Mouse (Mus musculus) right cerebral cortex, adult 2 months (tissue): Measurements from ENCODE around the gene Tinagl1.
A peak's percentile ranks its signal among the peaks of the same experiment; 100 is the strongest.

Source experiments
- DNase-seq, 2 experiments: peaks; one replicate each; pipeline ENCODE4 v3.0.0; 2021 to 2022; ENCODE audit warnings: low spot score in 2 of 2

The Tinagl1 gene

DNA sequence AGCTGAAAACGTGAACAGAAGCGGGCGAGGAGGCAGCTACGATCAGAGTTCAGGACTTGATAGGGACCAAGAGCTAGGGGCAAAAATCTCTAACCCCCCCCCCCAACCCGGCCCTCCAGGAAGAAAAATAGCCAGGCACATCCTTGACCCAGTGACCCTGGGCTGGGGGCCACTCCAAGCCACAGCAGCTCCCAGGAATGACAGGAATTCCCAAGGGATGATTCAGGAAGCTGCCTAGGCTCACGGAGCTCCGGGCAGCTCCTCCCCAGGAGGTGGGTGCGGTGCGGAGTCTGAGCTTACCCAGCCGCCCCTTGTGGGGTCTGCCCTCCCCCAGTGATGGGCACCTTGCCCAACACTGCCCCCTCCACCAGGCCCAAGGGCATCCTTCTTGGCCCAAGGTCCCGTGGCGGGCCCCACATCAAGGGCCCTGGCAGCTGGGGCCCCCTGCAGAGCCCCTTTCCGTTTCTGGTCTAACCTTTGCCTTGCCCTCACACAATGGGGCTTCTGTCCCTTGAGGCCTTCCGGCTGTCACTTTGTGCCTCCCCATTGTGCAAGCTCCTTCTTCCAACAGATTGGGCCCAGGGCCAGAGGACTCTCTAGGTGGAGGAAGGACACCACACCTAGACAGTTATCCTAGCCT, at the start of gene Tinagl1:
Tinagl1 (minus strand) TSS at position 51 of the 640 bp plus-strand sequence.
- no peak for DNase-seq

DNA sequence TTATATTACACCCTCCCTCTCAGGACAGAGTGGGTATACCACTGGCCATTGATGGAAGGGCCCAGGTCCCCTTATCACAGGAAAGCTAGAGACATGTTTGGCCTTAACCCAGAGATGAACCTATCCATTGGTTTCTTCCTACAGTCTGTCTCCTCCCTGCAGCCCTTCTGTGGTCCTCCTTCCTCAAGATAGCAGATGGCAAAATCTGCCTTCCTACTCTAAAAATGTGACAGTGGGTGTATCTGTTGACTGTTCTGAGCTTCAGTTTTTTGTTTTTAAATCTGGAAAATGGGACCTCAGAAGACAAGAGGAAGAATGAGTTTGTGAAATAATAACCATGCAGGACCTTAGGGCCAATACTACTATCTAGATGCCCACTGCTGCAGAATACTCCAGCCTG, 49.1 kb upstream of the Tinagl1 start:
- DNase-seq: no peak

GRCm38 (mm10) chr4:130222179-130222578, 47.3 kb upstream of the Tinagl1 start, which contains the start of gene Gm853:
TSS of gene Gm853 (minus strand) at chr4:130222401.
- no peak for DNase-seq

DNA sequence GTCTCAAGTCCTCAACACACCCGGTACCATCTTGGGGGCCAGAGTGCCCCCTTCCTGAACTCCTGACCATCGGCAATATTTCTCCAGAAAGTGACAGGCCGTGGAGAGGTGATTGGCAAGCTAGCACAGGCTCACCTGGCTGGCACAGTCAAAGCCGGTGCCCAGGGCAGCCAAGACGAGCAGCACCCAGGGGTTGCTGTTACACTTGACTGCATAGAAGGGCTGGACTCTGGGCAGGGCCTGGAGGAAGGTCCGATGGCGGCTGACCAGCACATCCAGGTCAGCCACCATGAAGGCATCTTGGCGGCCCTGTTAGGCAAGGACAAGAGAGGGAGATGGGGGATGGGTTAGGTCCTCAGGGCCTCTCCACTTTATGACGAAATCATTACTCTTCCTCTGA, 45.3 kb upstream of the Tinagl1 start:
- no peak for DNase-seq

DNA sequence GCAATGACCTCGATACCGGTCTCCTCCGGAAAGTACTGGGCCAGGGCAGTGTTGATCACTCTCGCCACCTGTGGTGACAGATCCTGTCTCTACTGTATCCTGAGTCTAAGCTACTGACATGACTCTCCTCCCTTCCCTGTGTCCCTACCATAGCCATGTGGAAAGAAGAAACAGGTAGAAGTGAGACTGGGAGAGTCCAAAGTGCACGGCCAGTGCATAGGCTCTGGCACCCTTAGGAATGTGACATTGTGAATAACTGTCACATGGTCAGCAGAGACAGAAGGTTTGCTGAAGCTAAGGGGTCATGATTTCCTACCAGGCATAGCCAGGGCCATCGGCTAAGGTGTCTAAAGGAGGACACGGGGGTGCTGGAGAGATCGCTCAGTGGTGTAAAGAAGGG, 40.5 kb upstream of the Tinagl1 start:
- DNase-seq: no peak

DNA sequence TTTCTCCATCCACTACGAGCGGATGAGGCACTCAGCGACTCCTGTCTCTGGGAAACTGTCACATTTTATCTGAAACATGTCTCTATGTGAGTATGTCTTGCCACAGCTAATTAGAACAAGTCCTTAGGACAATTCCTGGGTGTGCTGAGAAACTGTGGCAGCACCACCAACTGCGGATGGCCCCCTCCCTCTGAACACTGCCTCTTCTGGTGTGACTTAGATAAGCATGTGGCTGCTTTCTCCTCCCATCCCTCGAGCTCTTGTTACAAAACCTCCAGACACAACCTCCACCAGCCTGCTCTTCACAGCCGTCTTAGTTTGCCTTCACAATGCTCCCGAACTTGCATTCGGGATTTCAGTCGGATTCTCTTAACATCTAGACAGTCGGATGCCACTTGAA, 38.9 kb upstream of the Tinagl1 start:
- DNase-seq: no peak

DNA sequence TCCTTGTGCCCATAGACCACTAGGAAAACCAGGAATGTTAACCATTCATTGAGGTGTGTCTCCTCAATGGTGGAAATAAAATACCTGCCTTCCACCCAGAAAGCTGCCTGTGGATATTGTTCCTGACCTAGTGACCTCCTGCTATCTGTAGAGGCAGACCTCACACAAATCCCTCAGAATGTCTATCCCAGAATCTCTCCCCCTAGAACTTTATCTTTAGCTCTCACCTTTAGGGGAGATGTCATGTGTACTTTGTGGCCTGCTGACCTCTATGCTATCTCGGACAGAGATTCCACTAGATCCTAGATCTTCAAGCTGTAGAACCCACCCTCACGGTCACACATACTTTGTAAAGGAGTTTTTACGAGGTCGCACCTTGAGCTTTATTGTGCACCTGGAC, 38.3 kb upstream of the Tinagl1 start:
- no peak for DNase-seq

DNA sequence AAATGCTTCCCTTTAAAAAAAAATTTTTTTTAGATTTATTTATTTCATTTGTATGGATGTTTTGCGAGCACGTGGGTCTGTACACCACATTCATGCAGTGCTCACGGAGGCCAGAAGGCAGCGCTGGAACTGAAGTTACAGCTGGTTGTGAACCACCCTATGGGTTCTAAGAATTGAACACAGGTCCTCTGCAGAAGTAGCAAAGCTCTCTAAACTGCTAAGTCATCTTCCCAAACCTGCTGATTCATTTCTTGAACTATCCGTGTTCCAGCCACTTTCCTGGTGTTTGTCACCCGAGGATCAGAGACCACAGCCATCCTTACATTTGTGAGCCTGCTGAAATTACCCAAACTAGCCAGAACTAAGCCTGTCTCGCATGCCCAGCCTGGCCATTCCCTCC, 37.5 kb upstream of the Tinagl1 start:
- DNase-seq: no peak

- DNase-seq: no peak
Observed at GRCm38 (mm10) chr4:130211870-130212269, 36.9 kb upstream of the Tinagl1 start.

DNA sequence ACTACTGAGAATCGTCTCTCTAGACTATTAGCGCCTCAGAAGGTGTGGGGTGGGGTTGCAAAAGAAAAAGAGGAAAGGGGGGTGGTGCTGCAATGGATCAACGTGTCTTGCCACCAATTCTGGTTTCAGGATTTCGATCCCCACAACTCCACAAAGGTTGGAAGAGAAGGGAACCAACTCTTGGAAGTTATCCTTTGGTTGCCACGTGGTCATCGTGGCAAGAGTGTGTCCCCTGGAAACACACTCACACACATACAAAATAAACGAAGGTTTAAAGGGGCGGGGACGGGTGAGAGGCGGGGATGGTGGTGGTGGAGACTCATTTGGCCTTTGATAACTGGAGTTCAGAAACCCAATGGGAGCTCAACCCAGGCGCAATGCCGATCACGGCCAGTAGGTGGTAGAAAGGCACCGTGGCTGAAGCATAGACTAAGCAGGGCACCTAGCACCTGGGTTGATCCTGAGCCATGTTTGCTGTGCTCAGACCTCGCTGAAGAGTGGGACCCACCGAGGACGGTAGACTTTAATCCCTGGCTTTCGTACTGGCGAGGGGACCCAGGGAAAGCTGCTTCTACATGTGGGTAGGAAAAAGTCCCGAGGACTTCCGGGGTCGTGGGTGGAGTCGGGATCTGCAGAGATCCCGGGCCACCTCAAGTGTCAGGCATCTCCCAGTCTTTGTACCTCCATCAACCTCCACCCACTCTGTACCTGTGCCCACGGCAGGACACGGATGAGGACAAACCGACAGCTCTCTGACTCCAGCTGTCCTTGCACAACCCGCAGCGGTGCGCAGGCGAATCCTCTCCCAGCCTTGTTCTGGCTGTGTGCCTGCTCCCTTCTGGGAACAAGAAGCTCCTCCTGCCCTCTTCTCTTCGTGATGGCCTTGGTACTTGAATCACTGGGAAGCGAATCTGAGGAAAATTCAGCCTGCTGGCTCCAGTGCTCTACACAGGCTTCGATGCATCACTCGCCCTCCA, 24.1 kb upstream of the Tinagl1 start:
- DNase-seq: peak; percentile 94 to 95

- DNase-seq: no peak
Observed at GRCm38 (mm10) chr4:130196542-130196941, 21.6 kb upstream of the Tinagl1 start.

DNA sequence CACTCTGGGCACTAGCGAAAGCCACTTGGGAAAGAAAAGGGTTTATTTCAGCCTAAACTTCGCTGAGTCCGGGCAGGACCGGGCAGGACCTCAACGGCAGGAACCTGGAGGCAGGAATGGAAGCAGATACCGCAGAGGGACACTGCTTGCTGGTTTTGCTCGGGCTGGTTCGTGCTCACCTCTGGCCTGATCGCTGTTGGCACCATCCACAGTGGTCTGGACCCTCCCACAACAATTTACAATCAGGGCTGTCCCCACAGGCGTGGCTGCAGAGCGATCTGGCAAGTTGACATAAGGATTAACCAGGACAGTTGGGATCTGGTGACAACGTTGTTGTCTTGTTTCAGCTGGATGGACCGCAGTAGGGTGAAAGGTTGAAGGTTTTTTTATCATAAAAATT, 21.0 kb upstream of the Tinagl1 start:
- DNase-seq: no peak

DNA sequence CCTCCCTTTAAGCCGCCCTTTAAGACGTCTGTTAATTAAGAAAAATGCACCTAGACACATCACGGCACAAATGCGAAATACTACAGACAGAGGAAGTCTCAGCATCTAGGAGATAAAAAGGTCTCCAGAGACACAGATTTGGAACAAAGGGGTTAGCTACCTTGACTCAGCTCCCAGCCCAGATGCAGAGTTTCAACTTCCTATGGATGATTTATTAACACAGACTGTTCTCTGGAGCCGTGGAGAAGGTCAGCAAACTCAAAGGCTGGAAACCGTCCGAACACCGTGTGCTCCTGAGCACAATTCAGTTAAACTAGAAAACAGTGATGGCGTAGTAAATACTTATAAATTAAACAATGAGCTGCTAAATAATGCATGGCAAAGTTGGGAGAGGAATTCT, 17.3 kb upstream of the Tinagl1 start:
- no peak for DNase-seq

DNA sequence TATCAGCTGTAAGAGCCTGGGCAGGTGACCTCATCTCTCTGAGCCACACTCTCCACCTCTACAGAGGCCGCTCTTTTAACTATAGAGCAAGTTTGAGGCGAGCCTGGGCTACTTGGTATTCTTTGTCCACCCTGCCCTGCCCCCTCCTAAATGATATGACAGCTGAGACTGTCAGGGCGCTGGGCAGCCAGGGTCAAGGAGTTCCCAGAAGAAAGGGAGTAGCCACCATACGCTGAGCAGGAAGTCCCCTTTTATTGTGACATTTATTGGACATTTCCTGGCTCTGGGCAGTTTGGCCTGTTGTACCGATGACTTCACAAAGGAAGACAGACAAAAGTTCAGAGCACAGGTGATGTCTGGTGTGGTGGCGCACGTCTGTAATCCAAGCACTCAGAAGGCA, 14.7 kb upstream of the Tinagl1 start:
- DNase-seq: no peak

DNA sequence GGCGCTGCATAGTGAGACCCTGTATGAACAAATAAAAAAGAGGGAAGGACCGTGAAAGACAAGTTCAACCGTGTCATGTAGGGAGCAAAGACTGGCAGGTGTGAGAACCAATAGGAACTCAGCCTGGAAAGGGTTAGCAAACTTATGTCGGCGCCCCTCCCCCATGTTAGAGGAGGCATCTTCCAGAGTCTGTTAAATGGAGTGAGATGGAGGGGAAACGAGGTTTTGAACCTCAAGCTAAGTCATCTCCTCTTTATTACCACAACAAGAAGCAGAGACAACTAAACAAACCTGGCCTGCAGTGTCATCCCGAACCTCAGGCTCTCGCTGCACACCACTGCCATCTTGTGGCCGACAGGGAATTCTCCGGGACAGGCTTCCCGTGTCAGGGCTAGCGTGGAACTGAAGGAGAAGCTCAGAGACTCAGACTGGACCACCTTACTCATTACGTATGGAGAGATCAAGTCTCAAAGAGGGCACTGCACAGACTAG, 13.9 kb upstream of the Tinagl1 start:
- peak; percentile 82 to 89 for DNase-seq

GRCm38 (mm10) chr4:130186891-130187290, 12.0 kb upstream of the Tinagl1 start:
- DNase-seq: no peak

DNA sequence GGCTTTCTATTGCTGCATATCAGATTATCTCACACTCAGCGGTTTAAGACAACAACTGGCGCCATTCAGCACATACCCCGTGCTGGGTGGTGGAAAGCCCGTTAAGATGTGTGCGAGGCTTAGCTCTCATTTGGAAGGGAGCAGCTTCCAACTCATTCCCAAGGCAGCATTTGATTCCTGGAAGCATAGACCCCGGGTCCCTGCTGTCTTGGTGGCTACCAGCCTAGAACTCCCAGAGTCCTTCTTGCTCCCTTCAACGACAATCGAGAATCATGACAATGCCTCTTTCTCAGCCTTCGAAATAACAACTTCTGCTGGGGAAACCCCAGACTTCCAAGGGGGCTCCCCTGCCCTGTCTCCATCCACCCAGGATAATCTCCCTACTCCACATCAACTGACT, 11.5 kb upstream of the Tinagl1 start:
- no peak for DNase-seq

- no peak for DNase-seq
Observed at GRCm38 (mm10) chr4:130183879-130184278, 9.0 kb upstream of the Tinagl1 start.

DNA sequence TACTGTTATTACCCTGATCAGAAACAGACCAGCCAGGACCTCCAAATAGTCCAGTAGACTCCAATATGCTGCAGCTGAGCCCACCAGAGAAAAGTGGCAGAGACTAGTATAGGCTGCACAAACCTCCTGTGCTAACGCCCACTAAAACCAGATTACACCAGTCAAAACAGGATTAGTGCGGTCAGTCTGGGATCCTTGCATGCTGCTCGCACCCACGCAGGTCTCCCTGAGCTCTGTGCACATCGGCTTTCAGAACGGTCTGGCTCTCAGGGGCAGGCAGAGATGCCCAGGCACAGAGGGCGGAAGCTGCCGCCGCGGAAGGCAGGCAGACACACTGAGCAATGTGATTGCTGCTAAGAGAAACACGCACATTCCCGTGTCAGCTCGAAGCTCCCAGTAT, 8.1 kb upstream of the Tinagl1 start:
- DNase-seq: no peak

GRCm38 (mm10) chr4:130181886-130182285, 7.0 kb upstream of the Tinagl1 start:
- no peak for DNase-seq

GRCm38 (mm10) chr4:130180909-130181602, 6.1 kb upstream of the Tinagl1 start:
- no peak for DNase-seq

GRCm38 (mm10) chr4:130179876-130180275, 5.0 kb upstream of the Tinagl1 start:
- no peak for DNase-seq
